Mouse (Mus musculus) intestine, embryonic 16.5 days (tissue): ENCODE data around the gene Wwtr1. TPM values are rescaled to one million over a fixed set of nuclear protein-coding genes. Genes with fewer than 3 reads are reported as not detected.

Experiments used
- ATAC-seq: fragments of 200-750 bp; cut with Nextera tagmentation; 2 replicates; pipeline ENCODE4 v1.8.0; 2017; ENCODE audit warnings: moderate TSS enrichment, moderate library complexity
- H3K27ac ChIP-seq: fragments of 300-500 bp; sonication (generic); 2 replicates; pipeline ENCODE4 v1.5.1; 2014; ENCODE audit warnings: mild to moderate bottlenecking, low read length
- H3K27me3 ChIP-seq: fragments of 300-500 bp; sonication (generic); replicated peaks from 2 replicates; pipeline ENCODE4 v1.6.1; 2014; ENCODE audit warnings: low read length, control low read depth, mixed read lengths; ENCODE audit not compliant: control insufficient read depth, insufficient read depth
- H3K36me3 ChIP-seq: fragments of 300-500 bp; sonication (generic); 2 replicates; pipeline ENCODE4 v1.6.1; 2014; ENCODE audit warnings: low read length, control low read depth; ENCODE audit not compliant: control insufficient read depth, insufficient read depth
- H3K4me1 ChIP-seq: fragments of 300-500 bp; sonication (generic); 2 replicates; pipeline ENCODE4 v1.6.1; 2014; ENCODE audit warnings: low read length, control low read depth, mixed read lengths; ENCODE audit not compliant: control insufficient read depth, insufficient read depth
- H3K4me2 ChIP-seq: fragments of 300-500 bp; sonication (generic); 2 replicates; pipeline ENCODE4 v1.6.1; 2014; ENCODE audit warnings: low read depth, low read length, control low read depth
- H3K4me3 ChIP-seq: fragments of 300-500 bp; sonication (generic); 2 replicates; pipeline ENCODE4 v1.5.1; 2014; ENCODE audit warnings: mild to moderate bottlenecking, low read length
- H3K9ac ChIP-seq: fragments of 300-500 bp; sonication (generic); 2 replicates; pipeline ENCODE4 v1.6.1; 2014; ENCODE audit warnings: low read depth, low read length
- H3K9me3 ChIP-seq: fragments of 300-500 bp; sonication (generic); 2 replicates; pipeline ENCODE4 v1.6.1; 2016; ENCODE audit warnings: low read length, control low read depth; ENCODE audit not compliant: control insufficient read depth
- WGBS: fragments of 180-500 bp; shearing (Covaris S2); extraction: QIAGEN DNeasy Blood & Tissue Kit; methylation state at CpG from one replicate; pipeline ENCODE4 v1.1.7; 2014; 5-methylcytosine and 5-hydroxymethylcytosine counted together
- polyA plus RNA-seq: library from polyadenylated mRNA; unstranded; fragments of >200 nt; fragmentation: Nextera tagmentation; extraction: Ambion mirVana; gene quantifications from 2 replicates; pipeline ENCODE4 v1.2.1, GENCODE M21; 2015

Gene Wwtr1
- polyA plus RNA-seq, 1 experiment from 2014 or later, result 13.5 TPM

- Histone ChIP-seq H3K27ac (no peak overlapping the region), H3K36me3 (no peaks in the 10 kb centered on the region), H3K9me3 (no peaks in the 10 kb centered on the region), H3K27me3 (no peaks in the 10 kb centered on the region), H3K4me3 (no peak overlapping the region), H3K4me2 (no peak overlapping the region), H3K4me1 (no peaks in the 10 kb centered on the region), H3K9ac (no peak overlapping the region)
- ATAC-seq, result no peak
- WGBS, result 83% methylated on average over 5 of the region's 5 CpGs
Measured at GRCm38 (mm10) chr3:57563627-57564026, 12.1 kb downstream of the Wwtr1 start.

GRCm38 (mm10) chr3:57562996-57563506, 12.7 kb downstream of the Wwtr1 start:
- H3K4me3 ChIP-seq, result no peak overlapping the region
- H3K4me1 ChIP-seq, result no peaks in the 10 kb centered on the region
- H3K9ac ChIP-seq, result no peak overlapping the region
- no peaks in the 10 kb centered on the region for H3K9me3 ChIP-seq
- H3K27me3 ChIP-seq, result no peaks in the 10 kb centered on the region
- H3K4me2 ChIP-seq, result no peak overlapping the region
- 83% methylated on average over 6 of the region's 6 CpGs for WGBS
- ATAC-seq, result no peak
- H3K27ac ChIP-seq, result no peak overlapping the region
- no peaks in the 10 kb centered on the region for H3K36me3 ChIP-seq

- WGBS, result 89% methylated on average over 6 of the region's 6 CpGs
- no peaks in the 10 kb centered on the region for H3K9me3 ChIP-seq
- no peaks in the 10 kb centered on the region for H3K36me3 ChIP-seq
- ATAC-seq, result no peak
- no peak overlapping the region for H3K9ac ChIP-seq
- H3K4me1 ChIP-seq, result no peaks in the 10 kb centered on the region
- H3K27me3 ChIP-seq, result no peaks in the 10 kb centered on the region
- H3K4me2 ChIP-seq, result no peak overlapping the region
- H3K4me3 ChIP-seq, result no peak overlapping the region
- no peak overlapping the region for H3K27ac ChIP-seq
Measured at GRCm38 (mm10) chr3:57558761-57559160, 16.9 kb downstream of the Wwtr1 start.

- Histone ChIP-seq H3K9me3 (no peaks in the 10 kb centered on the region), H3K4me3 (no peak overlapping the region), H3K27ac (no peak overlapping the region), H3K4me1 (no peaks in the 10 kb centered on the region), H3K36me3 (no peaks in the 10 kb centered on the region), H3K4me2 (no peak overlapping the region), H3K27me3 (no peaks in the 10 kb centered on the region), H3K9ac (no peak overlapping the region)
- no peak for ATAC-seq
- WGBS, result 89% methylated on average over 4 of the region's 4 CpGs
Measured at GRCm38 (mm10) chr3:57557408-57557807, 18.3 kb downstream of the Wwtr1 start.

- no peak for ATAC-seq
- no peak overlapping the region for H3K9ac ChIP-seq
- WGBS, result 63% methylated on average over 3 of the region's 3 CpGs
- no peaks in the 10 kb centered on the region for H3K36me3 ChIP-seq
- H3K4me3 ChIP-seq, result no peak overlapping the region
- H3K4me2 ChIP-seq, result no peak overlapping the region
- no peaks in the 10 kb centered on the region for H3K4me1 ChIP-seq
- no peak overlapping the region for H3K27ac ChIP-seq
- H3K9me3 ChIP-seq, result no peaks in the 10 kb centered on the region
- no peaks in the 10 kb centered on the region for H3K27me3 ChIP-seq
Measured at GRCm38 (mm10) chr3:57555560-57555959, 20.1 kb downstream of the Wwtr1 start.

GRCm38 (mm10) chr3:57554890-57555239, 20.8 kb downstream of the Wwtr1 start:
- Histone ChIP-seq H3K4me3 (no peak overlapping the region), H3K36me3 (no peaks in the 10 kb centered on the region), H3K4me1 (no peaks in the 10 kb centered on the region), H3K27me3 (no peaks in the 10 kb centered on the region), H3K27ac (no peak overlapping the region), H3K4me2 (no peak overlapping the region), H3K9me3 (no peaks in the 10 kb centered on the region), H3K9ac (no peak overlapping the region)
- no peak for ATAC-seq
- WGBS, result 81% methylated on average over 3 of the region's 3 CpGs

GRCm38 (mm10) chr3:57554124-57554889, 21.4 kb downstream of the Wwtr1 start:
- H3K27me3 ChIP-seq, result no peaks in the 10 kb centered on the region
- no peak for ATAC-seq
- H3K4me1 ChIP-seq, result no peaks in the 10 kb centered on the region
- no peak overlapping the region for H3K4me2 ChIP-seq
- no peak overlapping the region for H3K27ac ChIP-seq
- H3K9me3 ChIP-seq, result no peaks in the 10 kb centered on the region
- H3K4me3 ChIP-seq, result no peak overlapping the region
- H3K36me3 ChIP-seq, result no peaks in the 10 kb centered on the region
- 88% methylated on average over 10 of the region's 10 CpGs for WGBS
- no peak overlapping the region for H3K9ac ChIP-seq

GRCm38 (mm10) chr3:57553108-57553507, 22.6 kb downstream of the Wwtr1 start:
- Histone ChIP-seq H3K4me3 (no peak overlapping the region), H3K4me2 (no peak overlapping the region), H3K27ac (no peak overlapping the region), H3K36me3 (no peaks in the 10 kb centered on the region), H3K4me1 (no peaks in the 10 kb centered on the region), H3K27me3 (no peaks in the 10 kb centered on the region), H3K9ac (no peak overlapping the region), H3K9me3 (no peaks in the 10 kb centered on the region)
- ATAC-seq, result no peak
- WGBS, result 92% methylated on average over 5 of the region's 5 CpGs

GRCm38 (mm10) chr3:57551210-57551609, 24.5 kb downstream of the Wwtr1 start:
- H3K9ac ChIP-seq, result no peak overlapping the region
- no peak for ATAC-seq
- 79% methylated on average over 2 of the region's 2 CpGs for WGBS
- H3K27ac ChIP-seq, result no peak overlapping the region
- no peaks in the 10 kb centered on the region for H3K27me3 ChIP-seq
- H3K4me2 ChIP-seq, result no peak overlapping the region
- no peaks in the 10 kb centered on the region for H3K4me1 ChIP-seq
- no peak overlapping the region for H3K4me3 ChIP-seq
- no peaks in the 10 kb centered on the region for H3K36me3 ChIP-seq
- no peaks in the 10 kb centered on the region for H3K9me3 ChIP-seq
